Mouse (Mus musculus) right cerebral cortex, adult 2 months (tissue): Measurements from ENCODE around the gene Taar7a.

ENCODE experiments used
- DNase-seq, 2 experiments: peaks; one replicate each; pipeline ENCODE4 v3.0.0; 2021 to 2022; ENCODE audit warnings: low spot score in 2 of 2

Gene Taar7a

DNA sequence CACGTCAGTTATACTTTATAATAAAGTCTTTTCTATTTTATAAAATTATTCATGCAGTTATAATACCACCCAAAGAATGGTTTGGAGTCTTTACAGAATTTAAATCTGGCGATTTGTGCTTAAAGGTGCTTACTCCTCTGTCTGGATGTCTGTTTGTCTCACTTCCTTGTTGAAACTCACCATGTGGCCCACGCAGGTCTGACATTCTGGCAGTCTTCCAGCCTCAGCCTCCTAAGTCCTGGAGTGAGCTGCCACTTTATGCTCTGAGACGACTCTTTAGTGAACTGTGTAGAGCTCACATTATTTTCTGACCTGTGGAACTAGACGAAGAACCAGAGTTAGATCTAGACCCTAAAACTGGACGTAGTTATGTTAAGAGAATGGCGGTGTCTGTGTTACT lies 45.3 kb downstream of the Taar7a start:
- no peak for DNase-seq

DNA sequence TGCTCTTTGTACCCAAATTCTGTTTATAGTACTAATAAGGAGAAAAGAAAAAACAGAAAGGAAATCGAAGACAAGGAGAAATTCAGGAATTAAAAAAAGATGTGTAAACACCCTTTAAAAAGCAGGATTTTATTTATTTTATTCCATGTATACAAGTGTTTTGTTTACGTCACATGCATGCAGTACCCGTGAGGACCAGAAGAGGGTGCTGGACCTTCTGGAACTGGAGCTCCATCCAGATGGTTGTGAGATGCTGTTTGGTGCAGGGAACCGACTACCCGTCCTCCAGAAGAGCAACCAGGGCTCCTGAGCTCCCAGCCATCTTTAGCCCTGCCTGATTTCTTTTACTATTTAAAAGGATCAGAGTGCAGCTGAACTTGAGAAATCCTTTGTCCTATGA lies 50.8 kb downstream of the Taar7a start:
- no peak for DNase-seq
